Mouse (Mus musculus): Measurements from ENCODE around the gene Cyp2ab1.
"Not testable (repeated sequence)": the region's sequence is repeated elsewhere in the genome, so short reads cannot be mapped to it uniquely, and the experiment has no call there.

Gene Cyp2ab1

GRCm38 (mm10) chr16:20325286-20325685 is at the start of gene Cyp2ab1:
Cyp2ab1 (minus strand) TSS chr16:20325404.
- DNase-seq (ENCODE audit: low read depth) = no peak

- DNase-seq (ENCODE audit: low read depth) = no peak
Observed at GRCm38 (mm10) chr16:20371731-20372130, 46.5 kb upstream of the Cyp2ab1 start.

GRCm38 (mm10) chr16:20368221-20368620 is 43.0 kb upstream of the Cyp2ab1 start:
- no peak for DNase-seq (ENCODE audit: low read depth)

- no peak for DNase-seq (ENCODE audit: low read depth)
Observed at GRCm38 (mm10) chr16:20362121-20362520, 36.9 kb upstream of the Cyp2ab1 start.

GRCm38 (mm10) chr16:20361496-20361895 is 36.3 kb upstream of the Cyp2ab1 start:
- not testable (repeated sequence) for DNase-seq (ENCODE audit: low read depth)

- DNase-seq (ENCODE audit: low read depth) = no peak
Observed at GRCm38 (mm10) chr16:20359643-20360295, 34.6 kb upstream of the Cyp2ab1 start.

- DNase-seq (ENCODE audit: low read depth) = no peak
Observed at GRCm38 (mm10) chr16:20357837-20358236, 32.6 kb upstream of the Cyp2ab1 start.

- DNase-seq (ENCODE audit: low read depth) = no peak
Observed at GRCm38 (mm10) chr16:20354762-20355161, 29.6 kb upstream of the Cyp2ab1 start.

GRCm38 (mm10) chr16:20354011-20354410 is 28.8 kb upstream of the Cyp2ab1 start:
- DNase-seq (ENCODE audit: low read depth) = peak; percentile 51

- no peak for DNase-seq (ENCODE audit: low read depth)
Observed at GRCm38 (mm10) chr16:20345464-20345863, 20.3 kb upstream of the Cyp2ab1 start.

- no peak for DNase-seq (ENCODE audit: low read depth)
Observed at GRCm38 (mm10) chr16:20338616-20339015, 13.4 kb upstream of the Cyp2ab1 start.

- DNase-seq (ENCODE audit: low read depth) = no peak
Observed at GRCm38 (mm10) chr16:20334918-20335317, 9.7 kb upstream of the Cyp2ab1 start.

- no peak for DNase-seq (ENCODE audit: low read depth)
Observed at GRCm38 (mm10) chr16:20328306-20328705, 3.1 kb upstream of the Cyp2ab1 start.

GRCm38 (mm10) chr16:20323907-20324306 is 1.3 kb downstream of the Cyp2ab1 start:
- DNase-seq (ENCODE audit: low read depth) = no peak

GRCm38 (mm10) chr16:20322274-20322673 is 2.9 kb downstream of the Cyp2ab1 start:
- no peak for DNase-seq (ENCODE audit: low read depth)

- no peak for DNase-seq (ENCODE audit: low read depth)
Observed at GRCm38 (mm10) chr16:20316770-20317169, 8.4 kb downstream of the Cyp2ab1 start.

GRCm38 (mm10) chr16:20315266-20315665 is 9.9 kb downstream of the Cyp2ab1 start:
- DNase-seq (ENCODE audit: low read depth) = no peak

GRCm38 (mm10) chr16:20312272-20312671 is 12.9 kb downstream of the Cyp2ab1 start:
- DNase-seq (ENCODE audit: low read depth) = no peak

- DNase-seq (ENCODE audit: low read depth) = peak; percentile 81
Observed at GRCm38 (mm10) chr16:20301770-20302649, 23.2 kb downstream of the Cyp2ab1 start, which contains the start of gene Parl. Parl (minus strand) TSS chr16:20302387.

GRCm38 (mm10) chr16:20300076-20300475 is 25.1 kb downstream of the Cyp2ab1 start:
- DNase-seq (ENCODE audit: low read depth) = no peak

GRCm38 (mm10) chr16:20280238-20280637 is 45.0 kb downstream of the Cyp2ab1 start:
- no peak for DNase-seq (ENCODE audit: low read depth)

- DNase-seq (ENCODE audit: low read depth) = no peak
Observed at GRCm38 (mm10) chr16:20279395-20279794, 45.8 kb downstream of the Cyp2ab1 start.

- DNase-seq (ENCODE audit: low read depth) = no peak
Observed at GRCm38 (mm10) chr16:20272994-20273393, 52.2 kb downstream of the Cyp2ab1 start.
